Mouse (Mus musculus): ENCODE measurements around the gene Elavl3.

- TF ChIP-seq ZC3H11A (IDR thresholded peaks at IDR 0.05; ENCODE audit: borderline replicate concordance, low read depth, low read length) (no peak), MAFK (IDR thresholded peaks at IDR 0.05; ENCODE audit: insufficient read depth, low read depth, low read length) (no peak), ZNF384 (IDR thresholded peaks at IDR 0.05; ENCODE audit: low read depth, low read length) (no peak), CHD2 (IDR thresholded peaks at IDR 0.05; ENCODE audit: low read depth, low read length) (no peak)
Measured at GRCm38 (mm10) chr9:22050351-22050889, 1.4 kb downstream of the Elavl3 start.

Data from ES-E14 (cell line).